Mouse (Mus musculus): ENCODE data around the gene Palld. TPM values are rescaled to one million over a fixed set of nuclear protein-coding genes. Genes with fewer than 3 reads are reported as not detected.

Palld gene
- polyA plus RNA-seq, 1 experiment from 2014 or later = 49.7 TPM

GRCm38 (mm10) chr8:61743764-61744562 is 158.5 kb downstream of the Palld start:
- Histone ChIP-seq H3K27ac (no peak overlapping the region), H3K27me3 (ENCODE audit: insufficient read depth, low read length) (no peaks in the 10 kb centered on the region), H3K9ac (ENCODE audit: low read depth, low read length) (no peak overlapping the region), H3K9me3 (replicated peaks; ENCODE audit: low read length) (no peaks in the 10 kb centered on the region), H3K4me1 (replicated peaks; ENCODE audit: insufficient read depth, low read length) (0 out of 2 replicates have a peak, but pooled peaks cover 7% of the 10 kb centered on the region), H3K4me2 (ENCODE audit: low read length) (no peak overlapping the region), H3K36me3 (ENCODE audit: insufficient read depth, low read length) (no peaks in the 10 kb centered on the region), H3K4me3 (replicated peaks; ENCODE audit: low read depth, low read length) (no peak overlapping the region)
- TF ChIP-seq CTCF (IDR thresholded peaks at IDR 0.05; ENCODE audit: low read depth) = no peak
- WGBS = 81% methylated on average over 6 of the region's 6 CpGs
- ATAC-seq (replicated peaks; ENCODE audit: low FRiP score, low read depth) = no peak
- no peak for DNase-seq (ENCODE audit: low spot score)

- Histone ChIP-seq H3K9me3 (replicated peaks; ENCODE audit: low read length) (no peaks in the 10 kb centered on the region), H3K4me2 (ENCODE audit: low read length) (no peak overlapping the region), H3K4me3 (replicated peaks; ENCODE audit: low read depth, low read length) (no peak overlapping the region), H3K9ac (ENCODE audit: low read depth, low read length) (no peak overlapping the region), H3K27me3 (ENCODE audit: insufficient read depth, low read length) (no peaks in the 10 kb centered on the region), H3K36me3 (ENCODE audit: insufficient read depth, low read length) (peaks cover 3% of the 10 kb centered on the region; the same call in 1 of the 2 replicates), H3K27ac (no peak overlapping the region), H3K4me1 (replicated peaks; ENCODE audit: insufficient read depth, low read length) (no peaks in the 10 kb centered on the region)
- ATAC-seq (replicated peaks; ENCODE audit: low FRiP score, low read depth) (no peak), DNase-seq (ENCODE audit: low spot score) (no peak)
- WGBS = 83% methylated on average over 4 of the region's 4 CpGs
- TF ChIP-seq CTCF (IDR thresholded peaks at IDR 0.05; ENCODE audit: low read depth) = no peak
These were observed 165.0 kb downstream of the Palld start for GRCm38 (mm10) chr8:61737465-61737864.

GRCm38 (mm10) chr8:61736739-61737243 is 165.7 kb downstream of the Palld start:
- DNase-seq (ENCODE audit: low spot score) (no peak), ATAC-seq (replicated peaks; ENCODE audit: low FRiP score, low read depth) (no peak)
- peaks cover 3% of the 10 kb centered on the region; the same call in 1 of the 2 replicates for H3K36me3 ChIP-seq (ENCODE audit: insufficient read depth, low read length)
- H3K27ac ChIP-seq = no peak overlapping the region
- no peaks in the 10 kb centered on the region for H3K9me3 ChIP-seq (replicated peaks; ENCODE audit: low read length)
- TF ChIP-seq CTCF (IDR thresholded peaks at IDR 0.05; ENCODE audit: low read depth) = no peak
- no peak overlapping the region for H3K4me2 ChIP-seq (ENCODE audit: low read length)
- H3K27me3 ChIP-seq (ENCODE audit: insufficient read depth, low read length) = no peaks in the 10 kb centered on the region
- no peak overlapping the region for H3K4me3 ChIP-seq (replicated peaks; ENCODE audit: low read depth, low read length)
- no peak overlapping the region for H3K9ac ChIP-seq (ENCODE audit: low read depth, low read length)
- no peaks in the 10 kb centered on the region for H3K4me1 ChIP-seq (replicated peaks; ENCODE audit: insufficient read depth, low read length)
- WGBS = 59% methylated on average over 8 of the region's 8 CpGs

- peak; percentile 51 for TF ChIP-seq CTCF (IDR thresholded peaks at IDR 0.05; ENCODE audit: low read depth)
- Histone ChIP-seq H3K4me2 (ENCODE audit: low read length) (no peak overlapping the region), H3K27ac (no peak overlapping the region), H3K27me3 (ENCODE audit: insufficient read depth, low read length) (no peaks in the 10 kb centered on the region), H3K9me3 (replicated peaks; ENCODE audit: low read length) (no peaks in the 10 kb centered on the region), H3K4me1 (replicated peaks; ENCODE audit: insufficient read depth, low read length) (no peaks in the 10 kb centered on the region), H3K36me3 (ENCODE audit: insufficient read depth, low read length) (peaks cover 3% of the 10 kb centered on the region; the same call in 1 of the 2 replicates), H3K9ac (ENCODE audit: low read depth, low read length) (no peak overlapping the region), H3K4me3 (replicated peaks; ENCODE audit: low read depth, low read length) (no peak overlapping the region)
- no peak for ATAC-seq (replicated peaks; ENCODE audit: low FRiP score, low read depth)
- DNase-seq (ENCODE audit: low spot score) = no peak
- WGBS = 63% methylated on average over 4 of the region's 4 CpGs
These were observed 166.4 kb downstream of the Palld start for GRCm38 (mm10) chr8:61736117-61736516.

GRCm38 (mm10) chr8:61734164-61734563 is 168.3 kb downstream of the Palld start:
- no peak for ATAC-seq (replicated peaks; ENCODE audit: low FRiP score, low read depth)
- H3K4me1 ChIP-seq (replicated peaks; ENCODE audit: insufficient read depth, low read length) = no peaks in the 10 kb centered on the region
- no peaks in the 10 kb centered on the region for H3K27me3 ChIP-seq (ENCODE audit: insufficient read depth, low read length)
- H3K36me3 ChIP-seq (ENCODE audit: insufficient read depth, low read length) = peaks cover 3% of the 10 kb centered on the region; the same call in 1 of the 2 replicates
- H3K27ac ChIP-seq = no peak overlapping the region
- no peak overlapping the region for H3K4me2 ChIP-seq (ENCODE audit: low read length)
- TF ChIP-seq CTCF (IDR thresholded peaks at IDR 0.05; ENCODE audit: low read depth) = no peak
- 90% methylated on average over 8 of the region's 8 CpGs for WGBS
- no peak overlapping the region for H3K9ac ChIP-seq (ENCODE audit: low read depth, low read length)
- no peaks in the 10 kb centered on the region for H3K9me3 ChIP-seq (replicated peaks; ENCODE audit: low read length)
- no peak overlapping the region for H3K4me3 ChIP-seq (replicated peaks; ENCODE audit: low read depth, low read length)
- no peak for DNase-seq (ENCODE audit: low spot score)

- Histone ChIP-seq H3K4me3 (replicated peaks; ENCODE audit: low read depth, low read length) (no peak overlapping the region), H3K9me3 (replicated peaks; ENCODE audit: low read length) (no peaks in the 10 kb centered on the region), H3K27me3 (ENCODE audit: insufficient read depth, low read length) (no peaks in the 10 kb centered on the region), H3K4me1 (replicated peaks; ENCODE audit: insufficient read depth, low read length) (no peaks in the 10 kb centered on the region), H3K4me2 (ENCODE audit: low read length) (no peak overlapping the region), H3K36me3 (ENCODE audit: insufficient read depth, low read length) (peaks cover 3% of the 10 kb centered on the region; the same call in 1 of the 2 replicates), H3K9ac (ENCODE audit: low read depth, low read length) (no peak overlapping the region), H3K27ac (no peak overlapping the region)
- no peak for TF ChIP-seq CTCF (IDR thresholded peaks at IDR 0.05; ENCODE audit: low read depth)
- ATAC-seq (replicated peaks; ENCODE audit: low FRiP score, low read depth) (no peak), DNase-seq (ENCODE audit: low spot score) (no peak)
- 59% methylated on average over 6 of the region's 6 CpGs for WGBS
These were observed 170.3 kb downstream of the Palld start for GRCm38 (mm10) chr8:61732184-61732583.
